Mouse (Mus musculus): Measurements from ENCODE around the gene Gpr183.

Gene Gpr183

GRCm38 (mm10) chr14:121931594-121931993, 33.4 kb downstream of the Gpr183 start:
- DNase-seq (ENCODE audit: low read depth, low spot score) = no peak

- no peak for DNase-seq (ENCODE audit: low read depth, low spot score)
Measured at GRCm38 (mm10) chr14:121930731-121931383, 34.1 kb downstream of the Gpr183 start.

GRCm38 (mm10) chr14:121929243-121929951, 35.6 kb downstream of the Gpr183 start:
- no peak for DNase-seq (ENCODE audit: low read depth, low spot score)

GRCm38 (mm10) chr14:121928375-121929137, 36.4 kb downstream of the Gpr183 start:
- DNase-seq (ENCODE audit: low read depth, low spot score) = peak; percentile 42

- no peak for DNase-seq (ENCODE audit: low read depth, low spot score)
Measured at GRCm38 (mm10) chr14:121927451-121927850, 37.5 kb downstream of the Gpr183 start.

GRCm38 (mm10) chr14:121926901-121927300, 38.1 kb downstream of the Gpr183 start:
- DNase-seq (ENCODE audit: low read depth, low spot score) = no peak

GRCm38 (mm10) chr14:121924876-121925275, 40.1 kb downstream of the Gpr183 start:
- no peak for DNase-seq (ENCODE audit: low read depth, low spot score)

GRCm38 (mm10) chr14:121922731-121923130, 42.3 kb downstream of the Gpr183 start:
- no peak for DNase-seq (ENCODE audit: low read depth, low spot score)

- no peak for DNase-seq (ENCODE audit: low read depth, low spot score)
Measured at GRCm38 (mm10) chr14:121922016-121922415, 43.0 kb downstream of the Gpr183 start.

GRCm38 (mm10) chr14:121920511-121921124, 44.4 kb downstream of the Gpr183 start:
- no peak for DNase-seq (ENCODE audit: low read depth, low spot score)

- no peak for DNase-seq (ENCODE audit: low read depth, low spot score)
Measured at GRCm38 (mm10) chr14:121919752-121920151, 45.2 kb downstream of the Gpr183 start.

- no peak for DNase-seq (ENCODE audit: low read depth, low spot score)
Measured at GRCm38 (mm10) chr14:121918266-121918665, 46.7 kb downstream of the Gpr183 start.

GRCm38 (mm10) chr14:121916311-121917094, 48.5 kb downstream of the Gpr183 start:
- no peak for DNase-seq (ENCODE audit: low read depth, low spot score)

- DNase-seq (ENCODE audit: low read depth, low spot score) = no peak
Measured at GRCm38 (mm10) chr14:121915621-121916020, 49.4 kb downstream of the Gpr183 start, which contains the start of gene Gpr18. Gpr18 (minus strand) TSS chr14:121915781.

GRCm38 (mm10) chr14:121915143-121915542, 49.9 kb downstream of the Gpr183 start:
- no peak for DNase-seq (ENCODE audit: low read depth, low spot score)

GRCm38 (mm10) chr14:121912501-121912900, 52.5 kb downstream of the Gpr183 start:
- DNase-seq (ENCODE audit: low read depth, low spot score) = no peak

GRCm38 (mm10) chr14:121909868-121910267, 55.1 kb downstream of the Gpr183 start:
- no peak for DNase-seq (ENCODE audit: low read depth, low spot score)

- DNase-seq (ENCODE audit: low read depth, low spot score) = no peak
Measured at GRCm38 (mm10) chr14:121906992-121907681, 57.9 kb downstream of the Gpr183 start.

- no peak for DNase-seq (ENCODE audit: low read depth, low spot score)
Measured at GRCm38 (mm10) chr14:121906341-121906991, 58.5 kb downstream of the Gpr183 start.

GRCm38 (mm10) chr14:121904754-121905153, 60.2 kb downstream of the Gpr183 start:
- no peak for DNase-seq (ENCODE audit: low read depth, low spot score)
